ENCODE assay signal across 8 mouse cellular contexts in genomic region chr9:86695818-86696261, GRCm38 (mm10). TPM values are rescaled to one million over a fixed set of nuclear protein-coding genes. Genes with fewer than 3 reads are reported as not detected.
A peak's percentile ranks its signal among the peaks of the same experiment; 100 is the strongest.
DNase-seq lines count a peak whose midpoint lies in the region; ATAC-seq lines count a peak whose summit lies in the region.

Gene Me1 (minus strand): TSS chr9:86695953.

- peak; percentile 32 for DNase-seq in ES-CJ7 (ENCODE audit: low read depth, low spot score)
- peak; percentile 89 for DNase-seq in adrenal gland, adult 2 months
- peak; percentile 66 for DNase-seq in embryonic facial prominence, embryonic 11.5 days (ENCODE audit: low spot score)
- DNase-seq in heart, embryonic 10.5 days (ENCODE audit: low spot score), result no peak
- DNase-seq in kidney, adult 9 months, result peak; percentile 74
- DNase-seq in liver, embryonic 13.5 days, result peak; percentile 43
- DNase-seq in natural killer cell, adult 2 months (ENCODE audit: low spot score in 2 of 2), result no peak

- no peak within 1 kb of the TSS for H3K27ac ChIP-seq in embryonic facial prominence, embryonic 11.5 days (replicated peaks; ENCODE audit: low read depth, low read length)
- H3K27ac ChIP-seq in heart, embryonic 10.5 days, result peak within 1 kb of the TSS; percentile 92
- H3K27ac ChIP-seq in liver, embryonic 13.5 days, result no peak within 1 kb of the TSS
- H3K27ac ChIP-seq in neural tube, embryonic 12.5 days, result no peak within 1 kb of the TSS

- H3K9ac ChIP-seq in embryonic facial prominence, embryonic 11.5 days (replicated peaks; ENCODE audit: low read length), result peak within 1 kb of the TSS; percentile 79
- H3K9ac ChIP-seq in liver, embryonic 13.5 days, result peak within 1 kb of the TSS; percentile 78
- peak within 1 kb of the TSS; percentile 84 for H3K9ac ChIP-seq in neural tube, embryonic 12.5 days

- under 1% methylated on average over 25 of the region's 46 CpGs for WGBS in embryonic facial prominence, embryonic 11.5 days
- under 1% methylated on average over 46 of the region's 46 CpGs for WGBS in heart, embryonic 10.5 days
- 2% methylated on average over 39 of the region's 46 CpGs for WGBS in liver, embryonic 13.5 days (ENCODE audit: insufficient replicate concordance)
- WGBS in neural tube, embryonic 12.5 days, result under 1% methylated on average over 46 of the region's 46 CpGs

- H3K27me3 ChIP-seq in embryonic facial prominence, embryonic 11.5 days (ENCODE audit: control insufficient read depth, insufficient read depth, low read length), result no peaks in the 10 kb centered on the region; the same call in 1 of the 2 replicates
- H3K27me3 ChIP-seq in heart, embryonic 10.5 days (ENCODE audit: insufficient read depth, poor library complexity, severe bottlenecking), result no peaks in the 10 kb centered on the region
- H3K27me3 ChIP-seq in liver, embryonic 13.5 days, result peaks cover 8% of the 10 kb centered on the region
- peaks cover 3% of the 10 kb centered on the region for H3K27me3 ChIP-seq in neural tube, embryonic 12.5 days (replicated peaks)

- H3K4me1 ChIP-seq in embryonic facial prominence, embryonic 11.5 days (ENCODE audit: control insufficient read depth, insufficient read depth, low read length), result no peaks in the 10 kb centered on the region
- H3K4me1 ChIP-seq in heart, embryonic 10.5 days, result peaks cover 12% of the 10 kb centered on the region
- peaks cover 11% of the 10 kb centered on the region for H3K4me1 ChIP-seq in liver, embryonic 13.5 days (replicated peaks)
- H3K4me1 ChIP-seq in neural tube, embryonic 12.5 days, result no peaks in the 10 kb centered on the region

- ATAC-seq in embryonic facial prominence, embryonic 11.5 days (replicated peaks; ENCODE audit: insufficient number of reproducible peaks, low FRiP score, low TSS enrichment, low read depth), result peak; percentile 85
- peak; percentile 89 for ATAC-seq in liver, embryonic 13.5 days (ENCODE audit: low read depth)
- peak; percentile 85 for ATAC-seq in neural tube, embryonic 12.5 days (ENCODE audit: low FRiP score, low read depth)

- H3K4me3 ChIP-seq in embryonic facial prominence, embryonic 11.5 days (ENCODE audit: low read depth, low read length), result peak within 1 kb of the TSS; percentile 73
- H3K4me3 ChIP-seq in heart, embryonic 10.5 days, result peak within 1 kb of the TSS; percentile 91
- peak within 1 kb of the TSS; percentile 72 for H3K4me3 ChIP-seq in liver, embryonic 13.5 days (replicated peaks)
- peak within 1 kb of the TSS; percentile 73 for H3K4me3 ChIP-seq in neural tube, embryonic 12.5 days

- no peaks in the 10 kb centered on the region for H3K36me3 ChIP-seq in embryonic facial prominence, embryonic 11.5 days (replicated peaks; ENCODE audit: control insufficient read depth, insufficient read depth, low read depth, low read length)
- H3K36me3 ChIP-seq in heart, embryonic 10.5 days, result no peaks in the 10 kb centered on the region
- no peaks in the 10 kb centered on the region for H3K36me3 ChIP-seq in liver, embryonic 13.5 days
- no peaks in the 10 kb centered on the region for H3K36me3 ChIP-seq in neural tube, embryonic 12.5 days

- H3K4me2 ChIP-seq in embryonic facial prominence, embryonic 11.5 days (ENCODE audit: low read depth, low read length), result peak within 1 kb of the TSS; percentile 96
- H3K4me2 ChIP-seq in liver, embryonic 13.5 days, result peak within 1 kb of the TSS; percentile 97
- peak within 1 kb of the TSS; percentile 92 for H3K4me2 ChIP-seq in neural tube, embryonic 12.5 days (replicated peaks)

- H3K9me3 ChIP-seq in embryonic facial prominence, embryonic 11.5 days (replicated peaks; ENCODE audit: control insufficient read depth, low read length), result no peaks in the 10 kb centered on the region
- no peaks in the 10 kb centered on the region for H3K9me3 ChIP-seq in heart, embryonic 10.5 days
- H3K9me3 ChIP-seq in liver, embryonic 13.5 days (replicated peaks), result no peaks in the 10 kb centered on the region
- no peaks in the 10 kb centered on the region for H3K9me3 ChIP-seq in neural tube, embryonic 12.5 days

RNA-seq across cellular contexts. Expression of gene Me1, which starts in this region (rescaled TPM):
- 1,000 to 10,000 TPM; 1,216 to 1,611 TPM for total RNA-seq in adrenal gland, adult 2 months (2021)
- polyA plus RNA-seq in adrenal gland, adult 2 months (2012; rRNA removed), result 307 and 379 TPM in 2 replicates
- 15.5 and 18.9 TPM in 2 replicates for polyA plus RNA-seq in embryonic facial prominence, embryonic 11.5 days (2014; fragmentation: Nextera tagmentation; extraction: Ambion mirVana)
- polyA plus RNA-seq in heart, embryonic 10.5 days (2016; fragmentation: Nextera tagmentation; extraction: Ambion mirVana), result 26.1 and 39.1 TPM in 2 replicates
- 4.3 TPM in 2 replicates for polyA plus RNA-seq in liver, embryonic 13.5 days (2015; fragmentation: Nextera tagmentation; extraction: Ambion mirVana)
- 23.7 and 26.3 TPM in 2 replicates for polyA plus RNA-seq in neural tube, embryonic 12.5 days (2016; fragmentation: Nextera tagmentation; extraction: Ambion mirVana)

Comparison
In these comparisons a context has a peak if more than half of its experiments do, and no peak if none do; other contexts are left out.
1. DNase-seq: peak in ES-CJ7 (single experiment), adrenal gland, adult 2 months (single experiment), embryonic facial prominence, embryonic 11.5 days (single experiment), kidney, adult 9 months (single experiment) and liver, embryonic 13.5 days (single experiment); none in heart, embryonic 10.5 days (single experiment) and natural killer cell, adult 2 months (0 of 2).
2. Peak in every context shown above with its lines, with median percentiles within 50 percentile points of each other: ATAC-seq, H3K4me2 ChIP-seq, H3K4me3 ChIP-seq and H3K9ac ChIP-seq.